Mouse (Mus musculus): ENCODE measurements around the gene Slc17a8. TPM values are rescaled to one million over a fixed set of nuclear protein-coding genes. Genes with fewer than 3 reads are reported as not detected.

The Slc17a8 gene
- polyA plus RNA-seq, 1 experiment, result 0.12 TPM

DNA sequence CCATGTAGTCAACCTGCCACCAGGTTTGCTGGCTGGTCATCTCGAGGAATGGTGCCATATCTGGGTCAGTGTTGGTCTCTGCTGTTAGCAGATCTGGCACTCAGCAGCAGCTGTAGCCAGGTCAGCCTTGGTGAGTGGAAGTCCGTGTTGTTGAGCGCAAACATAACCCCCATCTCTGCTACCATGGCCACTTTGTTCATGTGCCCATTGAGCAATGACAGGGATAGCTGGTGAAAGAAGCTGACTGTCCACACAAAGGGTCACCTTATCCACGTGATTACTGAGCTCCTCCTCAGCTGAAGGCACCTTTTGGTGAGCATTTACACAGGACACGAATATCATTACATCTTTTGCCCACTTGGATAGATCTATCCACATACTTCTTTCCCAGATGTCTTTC lies 68.0 kb downstream of the Slc17a8 start:
- Histone ChIP-seq H3K36me3 (ENCODE audit: control insufficient read depth, insufficient read depth, low read length) (no peaks in the 10 kb centered on the region), H3K4me1 (replicated peaks; ENCODE audit: control insufficient read depth, insufficient read depth, low read length) (no peaks in the 10 kb centered on the region), H3K27me3 (ENCODE audit: control insufficient read depth, insufficient read depth, low read length) (no peaks in the 10 kb centered on the region), H3K27ac (ENCODE audit: control insufficient read depth, insufficient read depth, low read length) (no peak overlapping the region), H3K4me3 (ENCODE audit: control insufficient read depth, insufficient read depth, low read length) (no peak overlapping the region)
- TF ChIP-seq POLR2A (IDR thresholded peaks at IDR 0.05; ENCODE audit: control insufficient read depth, extremely low read depth, insufficient read depth, low read length, poor library complexity), result no peak
- TF ChIP-seq CTCF (IDR thresholded peaks at IDR 0.05; ENCODE audit: borderline replicate concordance, control insufficient read depth, extremely low read depth, insufficient read depth, low read length, poor library complexity), result no peak
- 93% methylated on average over 5 of the region's 5 CpGs for WGBS
- DNase-seq, result no peak

DNA sequence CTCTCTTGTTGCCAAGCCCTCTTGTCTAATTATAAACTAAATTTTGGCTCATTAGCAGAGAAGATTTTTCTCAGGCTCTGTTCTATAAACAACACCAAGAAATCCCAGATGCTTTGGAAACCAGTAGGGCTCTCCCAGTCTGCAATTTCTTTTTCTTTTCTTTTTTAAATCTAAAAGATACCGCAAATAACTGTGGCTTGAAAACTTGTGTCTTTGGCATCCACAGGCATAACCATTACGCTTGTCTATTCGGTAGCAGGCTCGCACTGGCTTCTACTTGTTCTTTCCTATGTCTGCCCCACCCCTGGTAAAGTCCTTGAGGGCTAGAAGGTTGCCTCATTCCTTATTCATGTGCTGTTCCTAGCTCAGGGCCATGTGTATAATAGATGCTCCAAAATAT lies 69.4 kb downstream of the Slc17a8 start:
- no peak for TF ChIP-seq CTCF (IDR thresholded peaks at IDR 0.05; ENCODE audit: borderline replicate concordance, control insufficient read depth, extremely low read depth, insufficient read depth, low read length, poor library complexity)
- TF ChIP-seq POLR2A (IDR thresholded peaks at IDR 0.05; ENCODE audit: control insufficient read depth, extremely low read depth, insufficient read depth, low read length, poor library complexity), result no peak
- Histone ChIP-seq H3K36me3 (ENCODE audit: control insufficient read depth, insufficient read depth, low read length) (no peaks in the 10 kb centered on the region), H3K27ac (ENCODE audit: control insufficient read depth, insufficient read depth, low read length) (no peak overlapping the region), H3K4me3 (ENCODE audit: control insufficient read depth, insufficient read depth, low read length) (no peak overlapping the region), H3K27me3 (ENCODE audit: control insufficient read depth, insufficient read depth, low read length) (no peaks in the 10 kb centered on the region), H3K4me1 (replicated peaks; ENCODE audit: control insufficient read depth, insufficient read depth, low read length) (no peaks in the 10 kb centered on the region)
- WGBS, result 96% methylated on average over 4 of the region's 4 CpGs
- DNase-seq, result no peak

GRCm38 (mm10) chr10:89548028-89548427 lies 73.0 kb downstream of the Slc17a8 start:
- TF ChIP-seq CTCF (IDR thresholded peaks at IDR 0.05; ENCODE audit: borderline replicate concordance, control insufficient read depth, extremely low read depth, insufficient read depth, low read length, poor library complexity) (no peak), POLR2A (IDR thresholded peaks at IDR 0.05; ENCODE audit: control insufficient read depth, extremely low read depth, insufficient read depth, low read length, poor library complexity) (no peak)
- DNase-seq, result no peak
- Histone ChIP-seq H3K36me3 (ENCODE audit: control insufficient read depth, insufficient read depth, low read length) (no peaks in the 10 kb centered on the region), H3K4me1 (replicated peaks; ENCODE audit: control insufficient read depth, insufficient read depth, low read length) (no peaks in the 10 kb centered on the region), H3K27ac (ENCODE audit: control insufficient read depth, insufficient read depth, low read length) (no peak overlapping the region), H3K4me3 (ENCODE audit: control insufficient read depth, insufficient read depth, low read length) (no peak overlapping the region), H3K27me3 (ENCODE audit: control insufficient read depth, insufficient read depth, low read length) (no peaks in the 10 kb centered on the region)
- 13% methylated on average over 6 of the region's 6 CpGs for WGBS

DNA sequence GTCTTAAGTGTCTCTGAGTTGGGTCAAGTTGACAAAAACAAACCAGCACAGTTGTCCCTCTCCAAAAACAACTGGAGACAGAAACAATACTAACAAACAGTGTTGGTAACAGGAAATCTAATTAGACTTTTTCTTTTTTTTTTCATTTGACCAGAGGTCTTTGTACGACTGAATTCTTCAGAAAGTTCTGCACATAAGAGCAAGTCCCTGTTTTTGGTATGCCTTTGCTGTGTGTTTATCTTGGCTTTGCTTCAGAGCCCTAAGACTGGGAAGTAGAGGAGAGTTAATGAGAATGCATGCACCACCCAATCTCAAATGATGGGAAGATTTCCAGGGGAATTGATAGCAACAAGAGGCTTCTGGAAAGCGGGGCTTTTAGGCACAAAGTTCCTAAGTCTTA lies 74.1 kb downstream of the Slc17a8 start:
- WGBS, result 87% methylated on average over 2 of the region's 2 CpGs
- Histone ChIP-seq H3K4me3 (ENCODE audit: control insufficient read depth, insufficient read depth, low read length) (no peak overlapping the region), H3K4me1 (replicated peaks; ENCODE audit: control insufficient read depth, insufficient read depth, low read length) (no peaks in the 10 kb centered on the region), H3K27ac (ENCODE audit: control insufficient read depth, insufficient read depth, low read length) (no peak overlapping the region), H3K27me3 (ENCODE audit: control insufficient read depth, insufficient read depth, low read length) (no peaks in the 10 kb centered on the region), H3K36me3 (ENCODE audit: control insufficient read depth, insufficient read depth, low read length) (no peaks in the 10 kb centered on the region)
- no peak for DNase-seq
- TF ChIP-seq POLR2A (IDR thresholded peaks at IDR 0.05; ENCODE audit: control insufficient read depth, extremely low read depth, insufficient read depth, low read length, poor library complexity) (no peak), CTCF (IDR thresholded peaks at IDR 0.05; ENCODE audit: borderline replicate concordance, control insufficient read depth, extremely low read depth, insufficient read depth, low read length, poor library complexity) (no peak)

DNA sequence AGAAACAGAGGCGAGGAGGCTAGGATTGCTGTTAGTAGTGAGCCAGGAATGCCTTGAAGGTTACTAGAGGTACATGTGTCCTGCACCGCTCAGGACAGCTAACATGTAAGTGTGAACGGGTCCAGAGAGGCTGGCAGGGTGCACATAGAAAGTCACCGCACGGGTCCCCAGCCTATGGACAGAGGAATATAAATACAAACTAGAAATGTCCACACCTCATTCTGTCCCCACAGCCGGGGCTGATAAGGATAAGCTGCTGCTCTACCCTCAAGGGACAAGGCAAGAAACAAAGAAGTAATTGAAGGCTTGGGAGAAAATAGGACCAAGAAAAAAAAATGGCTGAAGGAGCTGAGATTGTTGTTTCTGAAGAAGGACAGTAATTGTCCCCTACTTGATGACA lies 77.2 kb downstream of the Slc17a8 start:
- no peak overlapping the region for H3K27ac ChIP-seq (ENCODE audit: control insufficient read depth, insufficient read depth, low read length)
- 93% methylated on average over 6 of the region's 6 CpGs for WGBS
- H3K36me3 ChIP-seq (ENCODE audit: control insufficient read depth, insufficient read depth, low read length), result no peaks in the 10 kb centered on the region
- H3K4me3 ChIP-seq (ENCODE audit: control insufficient read depth, insufficient read depth, low read length), result no peak overlapping the region
- no peaks in the 10 kb centered on the region for H3K4me1 ChIP-seq (replicated peaks; ENCODE audit: control insufficient read depth, insufficient read depth, low read length)
- no peaks in the 10 kb centered on the region for H3K27me3 ChIP-seq (ENCODE audit: control insufficient read depth, insufficient read depth, low read length)
- TF ChIP-seq POLR2A (IDR thresholded peaks at IDR 0.05; ENCODE audit: control insufficient read depth, extremely low read depth, insufficient read depth, low read length, poor library complexity) (no peak), CTCF (IDR thresholded peaks at IDR 0.05; ENCODE audit: borderline replicate concordance, control insufficient read depth, extremely low read depth, insufficient read depth, low read length, poor library complexity) (no peak)
- DNase-seq, result no peak

DNA sequence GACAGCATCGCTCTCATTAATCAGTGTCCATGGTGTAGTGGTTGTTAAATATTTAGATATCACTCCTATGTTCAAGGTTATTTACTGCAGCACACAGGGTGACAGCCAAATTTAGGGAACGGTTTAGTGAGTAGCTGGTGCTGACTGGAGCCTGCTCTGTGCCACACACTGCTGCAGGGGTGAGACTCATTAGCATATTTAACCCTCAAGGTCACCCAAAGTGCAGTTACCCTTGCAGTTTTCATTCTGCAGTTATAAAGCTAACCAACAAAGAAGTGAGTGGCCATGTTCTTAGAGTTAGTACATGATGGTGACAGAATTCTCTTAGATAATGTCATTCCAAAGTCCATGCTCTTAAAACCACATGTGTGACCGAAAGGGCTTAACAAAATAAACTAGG lies 78.7 kb downstream of the Slc17a8 start:
- no peak for DNase-seq
- WGBS, result 96% methylated on average over 3 of the region's 3 CpGs
- Histone ChIP-seq H3K27me3 (ENCODE audit: control insufficient read depth, insufficient read depth, low read length) (no peaks in the 10 kb centered on the region), H3K4me3 (ENCODE audit: control insufficient read depth, insufficient read depth, low read length) (no peak overlapping the region), H3K4me1 (replicated peaks; ENCODE audit: control insufficient read depth, insufficient read depth, low read length) (no peaks in the 10 kb centered on the region), H3K36me3 (ENCODE audit: control insufficient read depth, insufficient read depth, low read length) (no peaks in the 10 kb centered on the region), H3K27ac (ENCODE audit: control insufficient read depth, insufficient read depth, low read length) (no peak overlapping the region)
- TF ChIP-seq CTCF (IDR thresholded peaks at IDR 0.05; ENCODE audit: borderline replicate concordance, control insufficient read depth, extremely low read depth, insufficient read depth, low read length, poor library complexity) (no peak), POLR2A (IDR thresholded peaks at IDR 0.05; ENCODE audit: control insufficient read depth, extremely low read depth, insufficient read depth, low read length, poor library complexity) (no peak)
